Mouse (Mus musculus) ES-Bruce4 (cell line): ENCODE results near the gene Utp4.

Experiments used
- CTCF ChIP-seq: IDR thresholded peaks from one replicate; pipeline ENCODE4 v1.8.1; 2011; ENCODE audit warnings: low read depth, low read length
- POLR2A ChIP-seq: IDR thresholded peaks from one replicate; pipeline ENCODE4 v1.8.1; 2011; ENCODE audit warnings: low read length; ENCODE audit not compliant: insufficient read depth

DNA sequence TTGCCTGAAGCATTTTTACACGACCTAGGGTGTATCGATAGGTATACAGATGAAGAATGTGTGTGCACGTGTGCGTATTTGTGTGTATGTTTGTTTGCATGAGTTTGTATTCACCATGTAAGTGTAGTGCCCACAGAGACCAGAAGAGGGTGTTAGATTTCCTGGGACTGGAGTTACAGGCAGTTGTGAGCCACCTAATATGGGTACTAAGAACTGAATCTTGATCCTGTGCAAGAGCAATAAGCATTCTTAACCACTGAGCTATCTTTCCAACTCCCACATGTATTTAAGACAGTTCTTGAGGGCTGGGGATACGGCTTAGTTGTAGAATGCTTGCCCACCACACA lies 26.9 kb downstream of the Utp4 start:
- TF ChIP-seq CTCF (no peak), POLR2A (no peak)
